ENCODE assay signal across 17 mouse cellular contexts in genomic region chr9:61014151-61014550, GRCm38 (mm10).
"Had no signal": no experiment of that assay in that cellular context is flagged by ENCODE, and none has a peak within 500 bp of the region (broad histone marks: within the 10 kb centered on the region; RNA-seq: fewer than 3 reads in every experiment).

No protein-coding gene starts in this region.

- H3K4me3 ChIP-seq: limb, embryonic 10.5 days; limb, embryonic 13.5 days; liver, embryonic 12.5 days; liver, embryonic 15.5 days; lung, embryonic 15.5 days had no signal

- H3K9ac ChIP-seq: limb, embryonic 13.5 days; liver, embryonic 12.5 days; liver, embryonic 15.5 days; lung, embryonic 15.5 days had no signal

- H3K4me1 ChIP-seq: liver, embryonic 12.5 days; liver, embryonic 15.5 days; lung, embryonic 15.5 days had no signal

- ATAC-seq: intestine, postnatal 0 days; liver, embryonic 12.5 days had no signal

- H3K4me2 ChIP-seq: limb, embryonic 13.5 days; liver, embryonic 12.5 days; liver, embryonic 15.5 days; lung, embryonic 15.5 days; midbrain, embryonic 11.5 days had no signal

- H3K27ac ChIP-seq: liver, embryonic 12.5 days; liver, embryonic 15.5 days; lung, embryonic 15.5 days had no signal

- H3K36me3 ChIP-seq: limb, embryonic 10.5 days; limb, embryonic 13.5 days; liver, embryonic 12.5 days; liver, embryonic 15.5 days; lung, embryonic 15.5 days had no signal

- H3K9me3 ChIP-seq: limb, embryonic 10.5 days; liver, embryonic 12.5 days; liver, embryonic 15.5 days; lung, embryonic 15.5 days had no signal

- DNase-seq: kidney, adult 2 months; kidney, postnatal 10 days; kidney, postnatal 36 days; liver; lung, adult 18-20 months; lung, postnatal 10 days; lung, postnatal 36 days; midbrain, embryonic 14.5 days; right cerebral cortex, postnatal 25 days; thymus, postnatal 25 days had no signal

- H3K27me3 ChIP-seq: liver, embryonic 15.5 days had no signal
